Mouse (Mus musculus) cortical plate, adult 2 months (tissue): Measurements from ENCODE around the gene Tjap1. TPM values are rescaled to one million over a fixed set of nuclear protein-coding genes. Genes with fewer than 3 reads are reported as not detected.
A peak's percentile ranks its signal among the peaks of the same experiment; 100 is the strongest.

Experiments
- H3K27ac ChIP-seq: fragments of 200-500 bp; 2 replicates; pipeline ENCODE4 v1.5.1; 2012; ENCODE audit warnings: low read length, control low read depth, inconsistent platforms; ENCODE audit not compliant: insufficient read depth
- H3K4me1 ChIP-seq: fragments of 200-500 bp; 2 replicates; pipeline ENCODE4 v1.6.1; 2011; ENCODE audit warnings: low read length; ENCODE audit not compliant: control insufficient read depth, insufficient read depth
- H3K4me3 ChIP-seq: fragments of 200-500 bp; 2 replicates; pipeline ENCODE4 v1.5.1; 2011; ENCODE audit warnings: mild to moderate bottlenecking, low read length, control low read depth; ENCODE audit not compliant: insufficient read depth
- CTCF ChIP-seq: fragments of 200-500 bp; IDR thresholded peaks from 2 replicates; pipeline ENCODE4 v1.5.1; 2011; ENCODE audit warnings: mild to moderate bottlenecking, control low read depth, low read length; ENCODE audit not compliant: insufficient read depth; ENCODE audit errors: extremely low read depth
- POLR2A ChIP-seq: fragments of 200-500 bp; IDR thresholded peaks from 2 replicates; pipeline ENCODE4 v1.6.1; 2011; ENCODE audit warnings: mild to moderate bottlenecking, low read length, control low read depth; ENCODE audit not compliant: insufficient read depth; ENCODE audit errors: extremely low read depth
- polyA plus RNA-seq: library from polyadenylated mRNA; depleted of rRNA; stranded (reverse); fragments of >200 nt; gene quantifications from 2 replicates; pipeline ENCODE4 v1.2.3, GENCODE M21; 2012

Tjap1 gene
- polyA plus RNA-seq, 1 experiment = 62.8 TPM

DNA sequence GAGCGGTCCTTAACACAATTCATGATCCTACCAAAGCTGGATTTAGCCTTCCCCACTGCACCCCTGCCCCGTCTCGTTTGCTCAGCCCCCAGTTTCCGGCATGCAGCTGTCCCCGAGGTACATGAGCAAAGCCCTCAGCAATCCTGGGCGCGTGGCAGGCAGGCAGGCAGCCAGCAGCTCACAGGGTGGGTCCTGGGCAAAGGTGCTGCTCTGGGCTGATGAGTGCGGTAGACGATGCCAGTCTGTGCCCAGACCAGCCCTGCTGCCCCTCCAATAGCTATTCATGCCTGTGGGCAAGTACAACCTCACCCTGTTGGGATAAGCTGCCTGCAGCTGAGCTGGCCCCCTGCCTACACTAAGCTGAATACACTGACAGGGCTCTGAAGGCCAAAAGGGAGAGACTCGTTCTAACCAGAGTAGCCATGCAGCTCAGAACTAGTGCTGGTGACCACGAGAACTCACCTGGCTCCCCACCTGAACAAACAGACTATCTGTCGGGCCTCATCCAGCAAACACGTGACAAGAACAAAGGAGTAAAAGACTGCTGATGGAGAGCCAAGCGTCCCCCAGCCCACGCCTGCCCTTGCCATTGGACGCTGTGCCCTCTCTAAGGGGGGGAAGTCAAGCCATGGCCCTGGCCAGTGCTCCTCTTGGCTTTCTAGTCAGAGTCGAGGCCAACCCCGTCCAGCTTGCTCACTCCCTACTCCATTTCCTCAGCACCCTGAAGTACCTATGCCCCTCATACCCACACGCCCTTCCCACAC, 12.9 kb downstream of the Tjap1 start:
- Histone ChIP-seq H3K4me1 (peaks cover 7% of the 10 kb centered on the region; the same call in 1 of the 2 replicates), H3K4me3 (no peak overlapping the region), H3K27ac (peak overlapping the region; percentile 30; the same call in 1 of the 2 replicates)
- TF ChIP-seq CTCF (no peak), POLR2A (no peak)

- Histone ChIP-seq H3K4me1 (peaks cover 1% of the 10 kb centered on the region; the same call in 1 of the 2 replicates), H3K27ac (no peak overlapping the region), H3K4me3 (no peak overlapping the region)
- no peak for TF ChIP-seq CTCF
- TF ChIP-seq POLR2A = no peak
Measured at GRCm38 (mm10) chr17:46268026-46268720, 14.7 kb downstream of the Tjap1 start.

DNA sequence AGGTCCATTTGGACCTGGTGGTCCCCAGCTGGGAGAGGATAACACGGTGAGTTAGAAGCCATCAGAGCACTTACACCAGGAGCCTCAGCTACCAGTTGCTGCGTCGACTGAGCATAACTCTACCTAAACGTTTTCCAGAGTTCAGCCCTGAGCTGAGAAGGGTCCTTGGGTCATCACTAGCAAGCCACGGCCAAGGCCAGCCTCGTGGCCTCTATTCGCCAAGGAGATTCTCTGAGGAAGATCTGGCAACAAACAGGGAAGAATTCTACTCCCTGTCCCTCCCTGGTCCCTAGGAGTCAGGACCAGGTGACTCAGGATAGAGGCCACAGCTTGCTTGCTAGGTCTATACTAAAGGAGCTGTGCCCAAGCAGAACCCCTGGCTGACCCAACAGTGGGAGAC, 15.3 kb downstream of the Tjap1 start:
- TF ChIP-seq CTCF (no peak), POLR2A (no peak)
- Histone ChIP-seq H3K4me3 (no peak overlapping the region), H3K4me1 (no peaks in the 10 kb centered on the region), H3K27ac (no peak overlapping the region)

- no peak for TF ChIP-seq POLR2A
- no peak for TF ChIP-seq CTCF
Measured at GRCm38 (mm10) chr17:46266986-46267385, 15.8 kb downstream of the Tjap1 start.

DNA sequence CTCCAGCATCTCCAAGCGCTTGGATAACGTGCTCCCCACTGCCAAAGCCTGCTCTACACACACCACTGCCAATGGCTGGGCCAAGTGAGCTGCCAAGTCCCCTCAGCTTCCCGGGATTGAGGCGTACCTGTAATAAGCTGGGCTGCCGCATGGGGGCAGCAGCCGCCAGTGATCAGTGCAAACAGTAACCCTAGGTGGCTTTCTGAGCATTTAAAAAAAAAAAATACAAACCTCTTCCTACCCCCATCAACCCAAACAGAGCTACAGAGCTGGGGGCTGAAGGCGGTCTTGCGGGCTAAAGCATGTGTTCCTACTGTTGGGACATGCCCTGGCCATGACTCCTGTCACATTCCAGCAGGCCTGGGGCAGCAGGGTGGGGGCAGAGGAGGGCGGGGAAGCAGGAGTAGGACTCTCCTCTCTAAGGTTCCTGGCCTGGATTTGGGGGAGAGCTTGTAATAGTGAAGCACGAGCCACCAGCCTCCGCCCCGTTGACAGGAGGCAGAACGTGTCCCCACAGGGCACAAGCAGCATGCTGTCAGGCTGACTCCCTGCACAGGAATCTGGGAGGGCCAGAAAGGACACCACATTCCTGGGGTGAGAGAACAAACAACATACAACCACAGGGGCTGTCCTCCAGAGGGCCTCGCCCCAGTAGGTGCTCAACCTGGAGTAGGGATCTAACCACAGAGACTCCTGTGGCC, 16.8 kb downstream of the Tjap1 start:
- TF ChIP-seq CTCF (peak; percentile 88), POLR2A (no peak)
- H3K4me3 ChIP-seq = no peak overlapping the region
- H3K4me1 ChIP-seq = no peaks in the 10 kb centered on the region
- no peak overlapping the region for H3K27ac ChIP-seq

More at GRCm38 (mm10) chr17:46266986-46267385, 15.8 kb downstream of the Tjap1 start:
- H3K4me3 ChIP-seq = no peak overlapping the region
- H3K4me1 ChIP-seq = no peaks in the 10 kb centered on the region
- H3K27ac ChIP-seq = no peak overlapping the region

- no peak overlapping the region for H3K27ac ChIP-seq
Measured at GRCm38 (mm10) chr17:46265502-46265901, 17.3 kb downstream of the Tjap1 start.

GRCm38 (mm10) chr17:46262201-46262694, 20.6 kb downstream of the Tjap1 start:
- TF ChIP-seq CTCF = no peak
- no peak for TF ChIP-seq POLR2A
- H3K4me1 ChIP-seq = no peaks in the 10 kb centered on the region
- no peak overlapping the region for H3K27ac ChIP-seq
- no peak overlapping the region for H3K4me3 ChIP-seq

More at GRCm38 (mm10) chr17:46265502-46265901, 17.3 kb downstream of the Tjap1 start:
- H3K4me3 ChIP-seq = no peak overlapping the region
- no peaks in the 10 kb centered on the region for H3K4me1 ChIP-seq
- no peak for TF ChIP-seq POLR2A
- TF ChIP-seq CTCF = no peak

DNA sequence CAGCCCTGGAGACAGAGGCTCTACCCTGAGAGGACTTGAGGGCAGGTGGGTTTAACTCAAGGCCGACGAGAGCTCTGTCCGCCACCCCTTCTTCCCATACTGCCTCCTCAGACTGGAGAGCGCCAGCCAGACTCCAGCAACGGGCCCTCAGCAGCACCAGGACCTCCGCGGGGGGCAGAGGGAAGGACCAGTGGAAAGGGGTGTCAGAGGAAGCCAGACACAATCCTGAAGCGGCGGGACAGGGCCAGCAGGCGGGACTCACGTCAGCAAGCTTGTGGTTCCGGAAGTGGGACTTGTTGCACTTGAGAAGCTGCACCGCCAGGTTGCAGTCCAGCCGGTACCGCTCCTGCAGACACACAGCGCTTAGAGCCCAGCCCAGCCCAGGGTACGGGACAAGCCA, 23.2 kb downstream of the Tjap1 start:
- Histone ChIP-seq H3K4me1 (peaks cover 2% of the 10 kb centered on the region), H3K4me3 (no peak overlapping the region), H3K27ac (no peak overlapping the region)
- no peak for TF ChIP-seq CTCF
- TF ChIP-seq POLR2A = no peak
